Comparison of ENCODE assay signal across 28 mouse cellular contexts in the genomic region with DNA sequence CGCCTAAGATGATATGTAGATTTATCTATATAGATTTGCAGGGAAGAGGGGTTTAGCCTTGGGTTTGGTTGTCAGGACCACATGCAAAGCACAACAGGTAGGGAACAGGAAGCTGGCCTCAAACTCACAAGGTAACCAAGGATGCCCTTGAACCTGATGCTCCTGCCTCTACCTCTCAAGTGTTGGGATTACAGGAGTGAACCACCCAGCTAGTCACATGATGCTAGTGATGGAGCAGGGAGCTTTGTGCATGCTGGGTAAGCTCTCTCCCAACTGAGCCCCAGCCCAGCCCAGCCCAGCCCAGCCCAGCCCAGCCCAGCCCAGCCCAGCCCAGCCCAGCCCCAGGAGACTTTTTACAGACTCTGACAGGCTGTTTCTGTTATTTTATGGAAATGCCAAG.
"Had no signal": no experiment of that assay in that cellular context is flagged by ENCODE, and none has a peak within 500 bp of the region (broad histone marks: within the 10 kb centered on the region; RNA-seq: fewer than 3 reads in every experiment).

No protein-coding gene starts in this region.

- H3K27ac ChIP-seq: gastrocnemius, adult 2 months; heart, embryonic 10.5 days; hindbrain, embryonic 10.5 days; hindbrain, embryonic 12.5 days; hindbrain, embryonic 14.5 days; intestine, embryonic 15.5 days; kidney, embryonic 15.5 days; kidney, postnatal 0 days; limb, embryonic 13.5 days; limb, embryonic 15.5 days; liver, embryonic 12.5 days; liver, embryonic 14.5 days had no signal

- DNase-seq: gastrocnemius, adult 2 months; gastrocnemius, postnatal 10 days; gastrocnemius, postnatal 25 days; heart, adult 18-20 months; heart, postnatal 10 days; heart, postnatal 4 days; kidney, adult 18-20 months; kidney, adult 8-10 months; kidney, postnatal 25 days; kidney, postnatal 4 days; layer of hippocampus, adult 9-11 months; layer of hippocampus, postnatal 36 days; left cerebral cortex, postnatal 4 days had no signal

- H3K4me3 ChIP-seq: gastrocnemius, adult 2 months; heart, embryonic 10.5 days; heart, embryonic 12.5 days; hindbrain, embryonic 10.5 days; hindbrain, embryonic 12.5 days; intestine, embryonic 15.5 days; kidney, embryonic 15.5 days; limb, embryonic 13.5 days; limb, embryonic 15.5 days; liver, embryonic 12.5 days had no signal

- H3K36me3 ChIP-seq: heart, embryonic 10.5 days; heart, embryonic 12.5 days; hindbrain, embryonic 10.5 days; hindbrain, embryonic 12.5 days; intestine, embryonic 15.5 days; kidney, embryonic 15.5 days; limb, embryonic 13.5 days; limb, embryonic 15.5 days; liver, embryonic 12.5 days had no signal

- H3K9me3 ChIP-seq: heart, embryonic 10.5 days; heart, embryonic 12.5 days; hindbrain, embryonic 10.5 days; hindbrain, embryonic 12.5 days; intestine, embryonic 15.5 days; kidney, embryonic 15.5 days; limb, embryonic 13.5 days; limb, embryonic 15.5 days; liver, embryonic 12.5 days had no signal

- H3K9ac ChIP-seq: heart, embryonic 12.5 days; hindbrain, embryonic 12.5 days; hindbrain, embryonic 14.5 days; intestine, embryonic 15.5 days; kidney, embryonic 15.5 days; limb, embryonic 13.5 days; limb, embryonic 15.5 days; liver, embryonic 12.5 days; liver, embryonic 14.5 days had no signal

- H3K4me2 ChIP-seq: heart, embryonic 12.5 days; hindbrain, embryonic 12.5 days; hindbrain, embryonic 14.5 days; intestine, embryonic 15.5 days; kidney, embryonic 15.5 days; limb, embryonic 13.5 days; limb, embryonic 15.5 days; liver, embryonic 12.5 days had no signal

- ATAC-seq: hindbrain, embryonic 16.5 days; inflammation-experienced regulatory T-cells, adult 6 months; intestine, embryonic 15.5 days; intestine, postnatal 0 days; liver, embryonic 12.5 days had no signal
